ENCODE assay signal across 21 mouse cellular contexts in the genomic region with DNA sequence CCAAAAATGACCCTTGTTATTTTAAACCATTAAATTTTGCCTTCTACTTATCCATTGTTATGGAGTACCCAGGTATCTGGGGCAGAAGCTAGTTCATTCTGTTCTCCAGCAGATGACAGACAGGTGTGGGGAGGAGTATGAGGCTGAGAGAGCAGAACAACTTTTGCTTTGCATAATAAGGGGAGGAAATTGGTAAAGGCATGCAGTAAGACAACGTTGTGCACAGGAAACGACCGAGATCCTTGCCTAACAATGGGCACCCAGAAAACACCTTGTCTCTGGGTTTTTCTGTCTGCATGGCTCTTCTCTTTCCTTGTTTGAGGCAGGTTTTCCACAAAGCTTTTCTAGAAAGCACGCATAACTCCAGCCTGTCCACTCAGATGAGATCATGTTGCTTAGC.
"Had no signal": no experiment of that assay in that cellular context is flagged by ENCODE, and none has a peak within 500 bp of the region (broad histone marks: within the 10 kb centered on the region; RNA-seq: fewer than 3 reads in every experiment).

No protein-coding gene starts in this region.

- H3K36me3 ChIP-seq: lung, embryonic 15.5 days; midbrain, embryonic 10.5 days; midbrain, embryonic 12.5 days; neural tube, embryonic 13.5 days; neural tube, embryonic 15.5 days had no signal

- H3K27me3 ChIP-seq: lung, embryonic 15.5 days; midbrain, embryonic 12.5 days; neural tube, embryonic 13.5 days; neural tube, embryonic 15.5 days had no signal

- H3K4me1 ChIP-seq: lung, embryonic 15.5 days; midbrain, embryonic 12.5 days; neural tube, embryonic 13.5 days; neural tube, embryonic 15.5 days had no signal

- H3K9me3 ChIP-seq: lung, embryonic 15.5 days; midbrain, embryonic 10.5 days; midbrain, embryonic 12.5 days; neural tube, embryonic 13.5 days; neural tube, embryonic 15.5 days had no signal

- H3K27ac ChIP-seq: lung, embryonic 15.5 days; macrophage; midbrain, embryonic 10.5 days; midbrain, embryonic 12.5 days; neural tube, embryonic 13.5 days; neural tube, embryonic 15.5 days had no signal

- ATAC-seq: lung, postnatal 0 days; midbrain, embryonic 16.5 days had no signal

- H3K4me3 ChIP-seq: lung, embryonic 15.5 days; midbrain, embryonic 10.5 days; midbrain, embryonic 12.5 days; myocyte; neural tube, embryonic 13.5 days; neural tube, embryonic 15.5 days had no signal

- DNase-seq: lung, adult 18-20 months; lung, postnatal 14 days; lung, postnatal 36 days; midbrain, embryonic 14.5 days; retina, postnatal 1 day; right cerebral cortex, adult 18-20 months; right cerebral cortex, postnatal 25 days; right cerebral cortex, postnatal 4 days; spleen, adult 18-20 months; thymus, adult 18-20 months; thymus, postnatal 14 days; thymus, postnatal 36 days had no signal

- H3K4me2 ChIP-seq: lung, embryonic 15.5 days; midbrain, embryonic 12.5 days; neural tube, embryonic 13.5 days; neural tube, embryonic 15.5 days had no signal

- H3K9ac ChIP-seq: lung, embryonic 15.5 days; midbrain, embryonic 12.5 days; neural tube, embryonic 13.5 days; neural tube, embryonic 15.5 days had no signal
